Mouse (Mus musculus): ENCODE data around the gene Spdef.

Gene Spdef

DNA sequence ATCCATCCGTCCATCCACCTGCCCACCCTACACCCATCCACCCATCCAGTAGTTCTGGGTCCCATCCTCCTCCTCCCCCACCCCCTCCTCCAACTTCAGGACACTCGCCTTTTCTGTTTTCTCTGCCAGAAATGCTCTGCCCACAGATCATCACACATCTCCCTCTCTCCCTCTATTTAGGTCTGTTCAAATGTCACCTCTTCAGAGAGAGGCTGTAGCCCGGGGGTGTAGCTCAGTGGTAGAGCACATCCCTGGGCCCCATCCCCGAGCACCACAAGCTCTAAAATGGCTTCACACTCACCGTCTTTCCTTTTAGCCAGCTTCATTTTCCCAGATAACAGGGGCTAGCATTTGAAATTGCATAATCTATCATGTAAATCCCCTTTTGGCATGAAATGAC, 51.0 kb downstream of the Spdef start:
- no peak for DNase-seq (ENCODE audit: low spot score)

DNA sequence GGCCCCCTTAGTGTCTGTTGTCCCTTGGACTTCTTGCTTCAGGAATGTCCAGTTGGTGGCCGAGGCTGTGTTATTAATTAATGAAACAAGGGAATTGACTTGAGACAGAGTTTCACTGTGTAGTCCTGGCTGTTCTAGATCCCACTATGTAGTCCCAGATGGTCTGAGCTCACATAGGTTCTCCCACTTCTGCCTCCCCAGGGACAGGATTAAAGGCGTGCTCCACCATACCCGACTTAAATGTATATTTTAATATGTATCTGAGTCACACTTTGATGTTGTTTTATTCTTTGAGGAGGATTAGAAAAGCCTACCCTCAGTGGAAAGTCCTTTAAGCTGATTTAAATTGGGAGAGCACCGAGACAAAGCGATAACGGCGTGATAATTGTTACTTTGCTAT, 52.5 kb downstream of the Spdef start:
- no peak for DNase-seq (ENCODE audit: low spot score)

DNA sequence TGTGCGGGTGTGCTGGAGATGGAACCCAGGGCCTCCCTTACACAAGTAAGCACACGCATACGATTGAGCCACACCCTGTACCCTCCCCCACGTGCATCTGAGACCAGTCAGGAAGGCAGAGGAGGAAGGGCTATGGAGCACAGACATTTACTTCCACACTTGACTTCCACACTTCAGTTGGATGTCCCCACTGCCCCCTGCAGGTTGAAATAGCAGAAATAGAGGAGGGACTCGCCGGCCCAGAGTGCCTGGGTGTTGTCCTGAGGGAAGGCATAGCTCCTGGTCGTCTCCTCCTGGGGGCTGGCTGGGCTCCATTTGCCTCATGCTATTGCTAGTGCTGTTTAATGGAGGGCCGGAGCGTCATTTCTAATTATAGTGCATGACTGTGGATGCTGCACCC, 53.3 kb downstream of the Spdef start:
- DNase-seq (ENCODE audit: low spot score): no peak

DNA sequence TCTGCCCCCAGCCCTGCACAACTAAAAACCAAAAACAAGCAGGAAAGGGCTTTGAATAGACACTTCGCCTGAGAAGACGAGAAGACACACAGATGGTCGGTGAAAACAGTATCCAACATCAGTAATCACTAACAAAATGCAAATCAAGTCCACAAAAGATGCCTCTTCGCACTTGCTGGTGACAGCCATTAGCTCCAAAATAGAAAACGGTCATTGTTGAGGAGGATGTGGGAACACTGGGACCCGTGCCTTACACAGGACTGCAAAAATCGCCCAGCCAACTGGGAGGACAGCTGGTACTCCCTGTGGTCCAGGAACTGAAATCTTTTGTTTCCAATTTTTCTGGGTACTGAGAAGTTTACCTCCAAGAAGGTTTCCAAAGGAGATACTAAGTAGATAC, 54.8 kb downstream of the Spdef start:
- DNase-seq (ENCODE audit: low spot score): no peak

- DNase-seq (ENCODE audit: low spot score): no peak
These were observed 57.0 kb downstream of the Spdef start for GRCm38 (mm10) chr17:27671720-27672119.

Data from ovary, postnatal 10 days (tissue).